Comparison of ENCODE assay signal across 16 mouse cellular contexts in genomic region chr6:91699482-91700200, GRCm38 (mm10). TPM values are rescaled to one million over a fixed set of nuclear protein-coding genes. Genes with fewer than 3 reads are reported as not detected.
DNase-seq lines count a peak whose midpoint lies in the region; ATAC-seq and TF ChIP-seq lines count a peak whose summit lies in the region.
"Had no signal": no experiment of that assay in that cellular context is flagged by ENCODE, and none has a peak within 500 bp of the region (broad histone marks: within the 10 kb centered on the region; RNA-seq: fewer than 3 reads in every experiment).

No protein-coding gene starts in this region.

- peak; percentile 87 for DNase-seq in kidney, adult 2 months
- no peak for DNase-seq in kidney, postnatal 4 days
- no peak for DNase-seq in right cerebral cortex, postnatal 14 days
- DNase-seq: cerebellum, postnatal 36 days; gastrocnemius, postnatal 14 days; liver, embryonic 13.5 days had no signal

- no peak for TF ChIP-seq POLR2A in kidney, adult 2 months (IDR thresholded peaks at IDR 0.05; ENCODE audit: low read depth, low read length)

- peak overlapping the region; percentile 86 for H3K27ac ChIP-seq in kidney, adult 2 months (ENCODE audit: insufficient read depth, low read depth, low read length)
- no peak overlapping the region for H3K27ac ChIP-seq in midbrain, embryonic 15.5 days
- no peak overlapping the region for H3K27ac ChIP-seq in neural tube, embryonic 15.5 days (replicated peaks)
- H3K27ac ChIP-seq: embryonic facial prominence, embryonic 15.5 days; heart, embryonic 13.5 days; hindbrain, embryonic 13.5 days; midbrain, embryonic 12.5 days had no signal

- H3K36me3 ChIP-seq in kidney, adult 2 months (ENCODE audit: control insufficient read depth, insufficient read depth, low read length): peaks cover 3% of the 10 kb centered on the region; the same call in 1 of the 2 replicates
- peaks cover 88% of the 10 kb centered on the region for H3K36me3 ChIP-seq in E14TG2a.4 (ENCODE audit: insufficient read depth, low read length)
- H3K36me3 ChIP-seq in midbrain, embryonic 15.5 days (replicated peaks): peaks cover 13% of the 10 kb centered on the region
- H3K36me3 ChIP-seq in neural tube, embryonic 15.5 days: peaks cover 36% of the 10 kb centered on the region

- 53% methylated on average over 4 of the region's 4 CpGs for WGBS in kidney, adult 2 months
- 88% methylated on average over 4 of the region's 4 CpGs for WGBS in midbrain, embryonic 15.5 days
- 90% methylated on average over 4 of the region's 4 CpGs for WGBS in neural tube, embryonic 15.5 days

- H3K9ac ChIP-seq in midbrain, embryonic 15.5 days: no peak overlapping the region
- no peak overlapping the region for H3K9ac ChIP-seq in neural tube, embryonic 15.5 days (replicated peaks)
- H3K9ac ChIP-seq: embryonic facial prominence, embryonic 15.5 days; heart, embryonic 13.5 days; hindbrain, embryonic 13.5 days; liver, embryonic 13.5 days; midbrain, embryonic 12.5 days had no signal

- no peak for TF ChIP-seq CTCF in kidney, adult 2 months (conservative IDR thresholded peaks at IDR 0.05; ENCODE audit: insufficient read depth, insufficient read length, low read depth, low read length)
- TF ChIP-seq CTCF in E14TG2a.4 (conservative IDR thresholded peaks at IDR 0.05; ENCODE audit: low read length): no peak

- H3K4me2 ChIP-seq in midbrain, embryonic 15.5 days: no peak overlapping the region
- H3K4me2 ChIP-seq in neural tube, embryonic 15.5 days: no peak overlapping the region
- H3K4me2 ChIP-seq: embryonic facial prominence, embryonic 15.5 days; heart, embryonic 13.5 days; hindbrain, embryonic 13.5 days; liver, embryonic 13.5 days; midbrain, embryonic 12.5 days had no signal

- peaks cover 34% of the 10 kb centered on the region for H3K4me1 ChIP-seq in kidney, adult 2 months (ENCODE audit: control insufficient read depth, insufficient read depth, low read length)
- H3K4me1 ChIP-seq in E14TG2a.4 (replicated peaks; ENCODE audit: low read depth, low read length): peaks cover 99% of the 10 kb centered on the region
- peaks cover 14% of the 10 kb centered on the region for H3K4me1 ChIP-seq in midbrain, embryonic 15.5 days
- H3K4me1 ChIP-seq in neural tube, embryonic 15.5 days: peaks cover 23% of the 10 kb centered on the region

- H3K4me3 ChIP-seq in kidney, adult 2 months (ENCODE audit: insufficient read depth, low read depth, low read length): no peak overlapping the region
- peak overlapping the region; percentile 71 for H3K4me3 ChIP-seq in E14TG2a.4 (replicated peaks; ENCODE audit: low read length)
- H3K4me3 ChIP-seq in midbrain, embryonic 15.5 days: no peak overlapping the region
- H3K4me3 ChIP-seq in neural tube, embryonic 15.5 days (replicated peaks): no peak overlapping the region
- H3K4me3 ChIP-seq: embryonic facial prominence, embryonic 15.5 days; heart, embryonic 13.5 days; hindbrain, embryonic 13.5 days; liver, embryonic 13.5 days; midbrain, embryonic 12.5 days had no signal

- peak; percentile 52 to 68; a peak in 3 of 4 replicates for ATAC-seq in hematopoietic stem cell, adult 5-6 weeks (replicated peaks in 1 of 2; ENCODE audit: insufficient read depth in 1 of 2, low FRiP score in 2 of 2, low TSS enrichment in 1 of 2, low read depth in 1 of 2, poor library complexity in 2 of 2, severe bottlenecking in 2 of 2)
- peak; percentile 62 for ATAC-seq in megakaryocyte, adult 5-6 weeks (ENCODE audit: poor library complexity, severe bottlenecking)
- ATAC-seq in midbrain, embryonic 15.5 days (replicated peaks): no peak
- no peak for ATAC-seq in neural tube, embryonic 15.5 days (ENCODE audit: low FRiP score)
- ATAC-seq: forebrain, embryonic 14.5 days had no signal

- no peaks in the 10 kb centered on the region for H3K27me3 ChIP-seq in kidney, adult 2 months (replicated peaks; ENCODE audit: control insufficient read depth, insufficient read depth, low read length)
- H3K27me3 ChIP-seq in E14TG2a.4 (ENCODE audit: insufficient read depth, low read length): no peaks in the 10 kb centered on the region
- H3K27me3 ChIP-seq in midbrain, embryonic 15.5 days (replicated peaks): no peaks in the 10 kb centered on the region
- H3K27me3 ChIP-seq in neural tube, embryonic 15.5 days (replicated peaks): no peaks in the 10 kb centered on the region
- H3K27me3 ChIP-seq: embryonic facial prominence, embryonic 15.5 days; heart, embryonic 13.5 days; hindbrain, embryonic 13.5 days; liver, embryonic 13.5 days; midbrain, embryonic 12.5 days had no signal

- no peaks in the 10 kb centered on the region for H3K9me3 ChIP-seq in E14TG2a.4 (ENCODE audit: low read length)
- H3K9me3 ChIP-seq in midbrain, embryonic 15.5 days: no peaks in the 10 kb centered on the region
- no peaks in the 10 kb centered on the region for H3K9me3 ChIP-seq in neural tube, embryonic 15.5 days (replicated peaks)
- H3K9me3 ChIP-seq: embryonic facial prominence, embryonic 15.5 days; hindbrain, embryonic 13.5 days; liver, embryonic 13.5 days; midbrain, embryonic 12.5 days had no signal

RNA-seq across cellular contexts. Expression of gene Slc6a6, which starts 15.8 kb away (rescaled TPM):
- 277 and 336 TPM in 2 replicates for polyA plus RNA-seq in kidney, adult 2 months (2012; rRNA removed)
- total RNA-seq in hematopoietic stem cell, adult 5-6 weeks (2017): 36.7 and 47.7 TPM in 2 replicates
- 58.0 and 61.9 TPM in 2 replicates for total RNA-seq in megakaryocyte, adult 5-6 weeks (2015)
- 46.7 and 61.0 TPM in 2 replicates for total RNA-seq in megakaryocyte, adult 5-6 weeks (2017)
- 117 and 123 TPM in 2 replicates for polyA plus RNA-seq in midbrain, embryonic 15.5 days (2015; fragmentation: Nextera tagmentation; extraction: Ambion mirVana)
- 89.5 and 102 TPM in 2 replicates for polyA plus RNA-seq in neural tube, embryonic 15.5 days (2015; fragmentation: Nextera tagmentation; extraction: Ambion mirVana)

Comparison
In these comparisons a context has a peak if more than half of its experiments do, and no peak if none do; other contexts are left out.
1. ATAC-seq: peak in hematopoietic stem cell, adult 5-6 weeks (2 of 2) and megakaryocyte, adult 5-6 weeks (single experiment); none in midbrain, embryonic 15.5 days (single experiment) and neural tube, embryonic 15.5 days (single experiment).